Mouse (Mus musculus) kidney, adult 2 months (tissue): ENCODE data around the gene Gm45521.

Source experiments
- CTCF ChIP-seq: fragments of 200-500 bp; conservative IDR thresholded peaks from 2 replicates; pipeline ENCODE4 v1.5.1; 2011; ENCODE audit warnings: low read depth, mild to moderate bottlenecking, control low read depth, low read length, moderate library complexity, mixed read lengths; ENCODE audit not compliant: insufficient read depth, insufficient read length
- POLR2A ChIP-seq: fragments of 200-500 bp; IDR thresholded peaks from one replicate; pipeline ENCODE4 v1.6.1; 2011; ENCODE audit warnings: low read depth, low read length, control low read depth

- TF ChIP-seq POLR2A (no peak), CTCF (no peak)
Measured at GRCm38 (mm10) chr14:7971889-7972493, 14.9 kb downstream of the Gm45521 start.
